Mouse (Mus musculus) ES-CJ7 (cell line): ENCODE measurements at regions not wholly inside any gene's neighbourhood (a gene's known extent, or its start where the extent isn't known, plus 50 kb on each side); places are given as distances from the start of the nearest gene placed in this dataset.

Experiments
- DNase-seq: peaks from one replicate; pipeline ENCODE4 v3.0.0; 2011; ENCODE audit warnings: low read depth, low spot score

- DNase-seq: no peak
These were observed 180.3 kb upstream of the Dusp21 start for GRCm38 (mm10) chrX:17965375-17965774.

- DNase-seq: peak; percentile 51
These were observed 131.3 kb upstream of the Dusp21 start for GRCm38 (mm10) chrX:18014361-18014760.

- peak; percentile 53 for DNase-seq
These were observed 97.0 kb upstream of the Dusp21 start for GRCm38 (mm10) chrX:18048621-18049020.

- DNase-seq: no peak
These were observed 64.2 kb upstream of the Dusp21 start for GRCm38 (mm10) chrX:18081449-18081848.

GRCm38 (mm10) chrX:18093274-18093673 is 52.4 kb upstream of the Dusp21 start:
- no peak for DNase-seq
